Mouse (Mus musculus): Measurements from ENCODE around the gene Zfp672.

DNA sequence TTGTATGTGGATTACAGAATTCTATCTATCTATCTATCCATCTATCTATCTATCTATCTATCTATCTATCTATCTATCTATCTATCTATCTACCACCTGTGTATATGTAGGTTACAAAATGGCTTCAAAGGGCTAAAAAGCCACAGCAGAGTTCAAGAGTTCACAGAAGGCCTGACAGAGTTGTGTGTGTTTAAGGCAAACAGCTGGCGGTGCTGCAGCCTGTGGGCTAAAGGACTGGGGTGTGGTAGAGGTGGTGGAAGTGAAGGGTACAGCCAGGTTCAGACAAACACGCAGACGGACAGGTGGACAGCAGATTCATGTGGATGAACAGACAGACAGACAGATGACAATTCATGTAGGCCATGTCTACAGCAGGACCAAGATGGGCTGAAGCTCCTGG lies 61.9 kb downstream of the Zfp672 start:
- no peak for TF ChIP-seq CTCF (IDR thresholded peaks at IDR 0.05; ENCODE audit: control insufficient read depth, insufficient read depth, insufficient replicate concordance, low read depth, low read length)
- no peak for TF ChIP-seq POLR2A (IDR thresholded peaks at IDR 0.05; ENCODE audit: control insufficient read depth, low read depth, low read length)

Data from testis, adult 2 months (tissue).